Mouse (Mus musculus): ENCODE measurements around the gene Il22ra1.

GRCm38 (mm10) chr4:135730951-135731350 is 3.0 kb downstream of the Il22ra1 start:
- no peak for TF ChIP-seq POLR2A (IDR thresholded peaks at IDR 0.05; ENCODE audit: low read depth, low read length)
- no peak for TF ChIP-seq CTCF (IDR thresholded peaks at IDR 0.05; ENCODE audit: extremely low read depth, insufficient read length, insufficient replicate concordance, low read depth, low read length)
